Mouse (Mus musculus) cerebellum, adult 2 months (tissue): ENCODE measurements around the gene Ffar3.

Experiments
- CTCF ChIP-seq: fragments of 200-500 bp; IDR thresholded peaks from 2 replicates; pipeline ENCODE4 v1.5.1; 2011; ENCODE audit warnings: low read depth, mild to moderate bottlenecking, control low read depth, low read length, moderate library complexity, borderline replicate concordance; ENCODE audit not compliant: insufficient read depth
- POLR2A ChIP-seq: fragments of 200-500 bp; IDR thresholded peaks from 2 replicates; pipeline ENCODE4 v1.6.1; 2011; ENCODE audit warnings: low read length, control low read depth, borderline replicate concordance; ENCODE audit not compliant: insufficient read depth

DNA sequence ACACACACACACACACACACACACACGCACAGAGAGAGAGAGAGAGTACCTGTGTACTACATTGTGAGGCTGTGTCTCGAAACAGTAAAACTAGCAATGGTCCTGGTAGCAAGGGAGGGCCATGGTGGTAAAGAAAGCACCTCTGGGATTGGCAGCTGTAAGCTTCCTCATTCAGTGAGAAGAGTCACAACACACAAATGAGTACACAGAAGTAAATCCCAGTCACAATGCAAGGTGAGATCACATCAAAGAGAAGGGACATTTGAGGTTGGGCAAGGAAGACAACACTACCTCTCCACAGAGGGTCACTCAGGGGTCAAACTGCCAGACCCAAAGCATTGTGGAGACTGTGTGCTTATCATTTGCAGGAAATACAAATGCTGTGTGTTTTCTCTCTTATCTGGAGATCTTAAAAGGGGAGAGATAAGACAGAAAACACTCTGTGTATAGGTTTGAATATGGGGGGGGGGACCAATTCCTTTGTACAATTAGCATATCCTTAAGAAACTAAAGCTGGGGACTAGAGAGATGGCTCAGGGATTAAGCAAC, 9.4 kb downstream of the Ffar3 start:
- no peak for TF ChIP-seq CTCF
- TF ChIP-seq POLR2A: no peak
